In genomic region chr2:78606388-78606787, GRCm38 (mm10) we compare ENCODE assay signal across 16 mouse cellular contexts.
A peak's percentile ranks its signal among the peaks of the same experiment; 100 is the strongest.
DNase-seq lines count a peak whose midpoint lies in the region; ATAC-seq and TF ChIP-seq lines count a peak whose summit lies in the region.
"Had no signal": no experiment of that assay in that cellular context is flagged by ENCODE, and none has a peak within 500 bp of the region (broad histone marks: within the 10 kb centered on the region; RNA-seq: fewer than 3 reads in every experiment).

No protein-coding gene starts in this region.

- H3K4me1 ChIP-seq in forebrain, embryonic 14.5 days (ENCODE audit: control insufficient read depth, insufficient read depth, low read length), result no peaks in the 10 kb centered on the region
- no peaks in the 10 kb centered on the region for H3K4me1 ChIP-seq in forebrain, postnatal 0 days (ENCODE audit: insufficient read depth)
- no peaks in the 10 kb centered on the region for H3K4me1 ChIP-seq in lung, postnatal 0 days (ENCODE audit: insufficient read depth, low read depth, low read length)
- H3K4me1 ChIP-seq: forebrain, embryonic 10.5 days; limb, embryonic 12.5 days had no signal

- H3K4me3 ChIP-seq in forebrain, embryonic 14.5 days (ENCODE audit: low read depth, low read length), result no peak overlapping the region
- no peak overlapping the region for H3K4me3 ChIP-seq in forebrain, postnatal 0 days (ENCODE audit: low read depth, low read length)
- no peak overlapping the region for H3K4me3 ChIP-seq in lung, postnatal 0 days (ENCODE audit: low read depth, low read length)
- H3K4me3 ChIP-seq: forebrain, embryonic 10.5 days; limb, embryonic 12.5 days; megakaryocyte, embryonic 14.5 days had no signal

- H3K9ac ChIP-seq in forebrain, embryonic 14.5 days (ENCODE audit: low read length), result no peak overlapping the region
- no peak overlapping the region for H3K9ac ChIP-seq in forebrain, postnatal 0 days
- no peak overlapping the region for H3K9ac ChIP-seq in lung, postnatal 0 days (replicated peaks; ENCODE audit: low read depth)
- H3K9ac ChIP-seq: limb, embryonic 12.5 days; liver, embryonic 14.5 days had no signal

- DNase-seq in forebrain, embryonic 14.5 days (ENCODE audit: low spot score), result peak; percentile 22
- no peak for DNase-seq in forebrain, postnatal 0 days
- DNase-seq in layer of hippocampus, adult 9-11 months, result peak; percentile 24
- no peak for DNase-seq in layer of hippocampus, postnatal 36 days
- DNase-seq in brain, adult 2 months (ENCODE audit: low read depth, low spot score), result peak; percentile 61
- peak; percentile 69 for DNase-seq in lung, postnatal 0 days (ENCODE audit: low spot score)
- DNase-seq in embryo, embryonic 11 days, result no peak
- DNase-seq: cerebellum, adult 18-20 months; gastrocnemius, postnatal 14 days; thymus, postnatal 4 days had no signal

- no peak overlapping the region for H3K27ac ChIP-seq in forebrain, embryonic 14.5 days (ENCODE audit: low read depth, low read length)
- H3K27ac ChIP-seq in forebrain, postnatal 0 days (ENCODE audit: low read depth, low read length), result no peak overlapping the region
- H3K27ac ChIP-seq in lung, postnatal 0 days (ENCODE audit: low read length), result no peak overlapping the region
- H3K27ac ChIP-seq: forebrain, embryonic 10.5 days; limb, embryonic 12.5 days; liver, embryonic 14.5 days had no signal

- H3K36me3 ChIP-seq in forebrain, embryonic 14.5 days (ENCODE audit: control insufficient read depth, insufficient read depth, low read length), result no peaks in the 10 kb centered on the region
- no peaks in the 10 kb centered on the region for H3K36me3 ChIP-seq in forebrain, postnatal 0 days (ENCODE audit: insufficient read depth)
- H3K36me3 ChIP-seq in lung, postnatal 0 days (ENCODE audit: insufficient read depth, low read length), result no peaks in the 10 kb centered on the region
- H3K36me3 ChIP-seq: forebrain, embryonic 10.5 days; limb, embryonic 12.5 days had no signal

- TF ChIP-seq EP300 in lung, postnatal 0 days (IDR thresholded peaks at IDR 0.05), result 0 out of 2 replicates have a peak, but pooled peaks have one; percentile 9

- no peak overlapping the region for H3K4me2 ChIP-seq in forebrain, embryonic 14.5 days (ENCODE audit: low read length)
- H3K4me2 ChIP-seq in forebrain, postnatal 0 days (ENCODE audit: low read depth), result no peak overlapping the region
- no peak overlapping the region for H3K4me2 ChIP-seq in lung, postnatal 0 days (replicated peaks; ENCODE audit: low read depth, low read length)
- H3K4me2 ChIP-seq: limb, embryonic 12.5 days had no signal

- H3K9me3 ChIP-seq in forebrain, embryonic 14.5 days (replicated peaks; ENCODE audit: control insufficient read depth, low read length), result no peaks in the 10 kb centered on the region
- H3K9me3 ChIP-seq in forebrain, postnatal 0 days (ENCODE audit: low read length), result no peaks in the 10 kb centered on the region
- no peaks in the 10 kb centered on the region for H3K9me3 ChIP-seq in lung, postnatal 0 days (ENCODE audit: low read length)
- H3K9me3 ChIP-seq: forebrain, embryonic 10.5 days; limb, embryonic 12.5 days had no signal

- TF ChIP-seq CTCF in forebrain, postnatal 0 days (IDR thresholded peaks at IDR 0.05; ENCODE audit: low read depth), result no peak
- no peak for TF ChIP-seq CTCF in lung, postnatal 0 days (IDR thresholded peaks at IDR 0.05)

- no peaks in the 10 kb centered on the region for H3K27me3 ChIP-seq in forebrain, embryonic 14.5 days (replicated peaks; ENCODE audit: control insufficient read depth, insufficient read depth, low read length)
- no peaks in the 10 kb centered on the region for H3K27me3 ChIP-seq in forebrain, postnatal 0 days (ENCODE audit: insufficient read depth, low read length)
- H3K27me3 ChIP-seq in lung, postnatal 0 days (replicated peaks; ENCODE audit: insufficient read depth, low read length), result no peaks in the 10 kb centered on the region
- H3K27me3 ChIP-seq: limb, embryonic 12.5 days; megakaryocyte, embryonic 14.5 days had no signal

- no peak for ATAC-seq in forebrain, embryonic 14.5 days
- ATAC-seq in forebrain, postnatal 0 days, result no peak
- peak; percentile 92 for ATAC-seq in lung, postnatal 0 days
- ATAC-seq in monocyte, adult 5-6 weeks (replicated peaks; ENCODE audit: insufficient number of reproducible peaks, low FRiP score, low TSS enrichment, poor library complexity, severe bottlenecking), result no peak
- ATAC-seq: inflammation-experienced regulatory T-cells, adult 6 months had no signal

Comparison
In these comparisons a context has a peak if more than half of its experiments do, and no peak if none do; other contexts are left out.
1. DNase-seq: peak in forebrain, embryonic 14.5 days (single experiment), layer of hippocampus, adult 9-11 months (single experiment), brain, adult 2 months (single experiment) and lung, postnatal 0 days (single experiment); none in forebrain, postnatal 0 days (single experiment), layer of hippocampus, postnatal 36 days (0 of 2) and embryo, embryonic 11 days (single experiment).